Mouse (Mus musculus) G1E (cell line): ENCODE measurements around the gene Pard3b. TPM values are rescaled to one million over a fixed set of nuclear protein-coding genes. Genes with fewer than 3 reads are reported as not detected.

ENCODE experiments used
- ATAC-seq: 2 replicates; pipeline ENCODE4 v1.8.0; 2016; ENCODE audit warnings: mild to moderate bottlenecking; ENCODE audit not compliant: insufficient number of reproducible peaks, poor library complexity, low FRiP score, severe bottlenecking; ENCODE audit errors: extremely low read depth
- DNase-seq: peaks from one replicate; pipeline ENCODE4 v3.0.0; 2012; ENCODE audit warnings: low spot score
- H3K27me3 ChIP-seq: 2 replicates; pipeline ENCODE4 v1.6.1; 2012; ENCODE audit warnings: mild to moderate bottlenecking, low read length, inconsistent platforms; ENCODE audit not compliant: insufficient read depth
- H3K36me3 ChIP-seq: replicated peaks from 2 replicates; pipeline ENCODE3; 2012; ENCODE audit warnings: mild to moderate bottlenecking, inconsistent platforms
- H3K4me1 ChIP-seq: 2 replicates; pipeline ENCODE4 v1.6.1; 2012; ENCODE audit warnings: low read depth, low read length, inconsistent platforms, mixed read lengths; ENCODE audit not compliant: insufficient read depth
- H3K4me3 ChIP-seq: 2 replicates; pipeline ENCODE4 v1.5.1; 2012; ENCODE audit warnings: low read depth, mild to moderate bottlenecking, inconsistent platforms, low read length, moderate library complexity, mixed read lengths
- H3K9me3 ChIP-seq: replicated peaks from 2 replicates; pipeline ENCODE4 v1.6.1; 2012; ENCODE audit warnings: inconsistent platforms
- CTCF ChIP-seq: IDR thresholded peaks from 2 replicates; pipeline ENCODE4 v1.5.1; 2012; ENCODE audit warnings: low read depth, low read length, inconsistent platforms, mixed read lengths
- GATA1 ChIP-seq: IDR thresholded peaks from 2 replicates; pipeline ENCODE4 v1.6.1; 2012; ENCODE audit warnings: borderline replicate concordance, low read length, inconsistent platforms, mixed read lengths
- GATA2 ChIP-seq: IDR thresholded peaks from 2 replicates; pipeline ENCODE4 v1.6.1; 2012; ENCODE audit warnings: low read depth, low read length, inconsistent platforms, borderline replicate concordance
- POLR2AphosphoS5 ChIP-seq: IDR thresholded peaks from 2 replicates; pipeline ENCODE4 v1.6.1; 2012; ENCODE audit warnings: low read depth, low read length, inconsistent platforms; ENCODE audit not compliant: insufficient replicate concordance
- TAL1 ChIP-seq: conservative IDR thresholded peaks from 2 replicates; pipeline ENCODE4 v1.6.1; 2012; ENCODE audit warnings: low read depth, low read length, inconsistent platforms, mixed read lengths
- polyA plus RNA-seq: library from polyadenylated mRNA; stranded (reverse); fragments of >175 nt; gene quantifications from 2 replicates; pipeline ENCODE4 v1.2.3, GENCODE M21; 2012
- total RNA-seq, 2 experiments: library from RNA; stranded (forward) in 1 of 2; stranded (reverse) in 1 of 2; fragments of 200-1000 nt in 1 of 2; fragments of >200 nt in 1 of 2; fragmentation: Nextera tagmentation in 1 of 2; gene quantifications; 2 replicates each; pipeline ENCODE4 v1.2.3; 2014 to 2017

Pard3b gene
- not detected in 2 replicates for total RNA-seq (2014; fragmentation: Nextera tagmentation)
- 0.17 and 0.33 TPM in 2 replicates for total RNA-seq (2017)
- not detected in 2 replicates for polyA plus RNA-seq

DNA sequence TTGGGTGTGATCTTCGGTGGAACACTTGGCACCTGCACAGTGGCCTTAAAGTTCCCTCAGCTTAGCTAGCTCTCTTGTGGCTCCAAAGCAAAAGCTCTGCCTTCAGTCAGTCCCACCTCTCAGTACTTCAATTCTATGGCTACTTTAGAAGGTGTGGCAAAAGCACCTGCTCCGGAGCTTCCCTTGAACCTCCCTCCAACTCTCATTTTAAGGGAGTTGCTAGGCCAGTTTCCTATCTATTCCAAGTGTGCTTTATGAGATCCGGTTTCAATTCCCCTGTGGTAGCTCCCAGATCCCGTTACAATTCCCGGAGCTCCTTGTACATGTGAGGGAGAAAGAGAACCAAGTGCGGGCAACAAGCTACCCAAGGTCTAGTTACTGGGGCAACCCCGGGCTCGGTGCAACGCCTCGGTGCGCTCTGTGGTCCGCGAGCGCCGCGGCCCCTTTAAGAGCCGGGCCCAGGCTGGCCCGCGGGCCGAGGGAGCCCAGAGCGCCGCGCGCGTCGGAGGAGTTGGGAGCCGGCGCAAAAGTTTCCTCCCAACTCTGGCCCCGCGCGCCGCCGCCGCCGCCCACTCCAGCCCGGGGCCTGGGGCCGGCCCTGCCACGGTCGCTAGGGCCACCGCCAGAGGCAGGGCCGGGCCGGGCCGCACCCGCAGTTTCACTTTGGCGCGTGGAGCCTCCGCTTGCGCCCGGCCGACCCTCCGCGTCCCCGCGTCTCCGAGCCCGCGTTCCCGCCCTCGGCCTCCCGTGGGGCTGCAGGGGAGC is at the start of gene Pard3b:
Pard3b (plus strand) TSS at position 478 of the 765 bp plus-strand sequence.
- ATAC-seq (no peak), DNase-seq (no peak)
- Histone ChIP-seq H3K4me1 (no peaks in the 10 kb centered on the region; the same call in 1 of the 2 replicates), H3K27me3 (no peaks in the 10 kb centered on the region), H3K36me3 (no peaks in the 10 kb centered on the region), H3K9me3 (peaks cover 15% of the 10 kb centered on the region), H3K4me3 (peak within 1 kb of the TSS; percentile 24; the same call in 1 of the 2 replicates)
- no peak for TF ChIP-seq GATA1
- no peak for TF ChIP-seq GATA2
- no peak for TF ChIP-seq POLR2AphosphoS5
- TF ChIP-seq TAL1, result no peak
- no peak for TF ChIP-seq CTCF

DNA sequence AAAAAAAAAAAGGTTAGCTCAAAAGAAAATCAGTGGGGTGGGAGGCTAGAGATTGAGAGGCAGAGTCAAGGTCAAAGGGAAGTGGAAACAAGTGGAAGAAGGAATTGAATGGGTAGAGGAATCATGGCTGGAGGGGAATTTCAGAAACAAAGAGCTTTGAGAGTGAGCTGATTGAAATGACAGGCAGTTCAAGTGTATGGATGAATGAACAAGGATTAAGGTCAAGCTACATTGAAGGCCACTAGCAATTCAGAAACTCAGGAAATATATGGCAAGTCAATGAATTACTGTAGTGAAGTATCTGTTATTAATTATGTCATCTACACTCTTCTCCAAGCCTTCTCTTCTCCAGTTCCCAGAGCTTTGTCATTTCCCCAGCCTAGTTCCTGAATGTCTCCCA is 22.4 kb upstream of the Pard3b start:
- no peaks in the 10 kb centered on the region for H3K27me3 ChIP-seq
- TF ChIP-seq POLR2AphosphoS5 (no peak), GATA1 (no peak), CTCF (no peak)
- DNase-seq (no peak), ATAC-seq (no peak)
- no peaks in the 10 kb centered on the region for H3K9me3 ChIP-seq
- no peaks in the 10 kb centered on the region for H3K4me1 ChIP-seq
- no peak overlapping the region for H3K4me3 ChIP-seq
- H3K36me3 ChIP-seq, result no peaks in the 10 kb centered on the region

DNA sequence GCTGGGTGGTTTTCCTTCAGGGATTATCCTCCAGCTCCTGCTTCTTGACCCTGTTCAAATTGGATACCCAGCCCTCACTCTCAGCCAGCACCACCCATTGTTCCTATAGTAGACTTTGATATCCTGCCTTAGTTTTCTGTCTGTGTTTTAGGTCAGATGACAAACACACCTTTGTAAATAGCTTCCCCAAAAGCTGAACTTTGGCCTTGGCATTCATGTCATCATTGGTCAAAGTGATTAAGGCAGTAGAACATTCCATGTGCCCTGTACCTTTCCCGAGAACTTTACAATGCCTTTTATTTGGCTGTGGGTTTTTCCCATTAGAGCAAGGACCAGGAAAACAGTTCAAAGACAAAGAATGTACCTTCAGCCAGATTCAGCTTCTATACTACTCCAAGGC is 18.0 kb upstream of the Pard3b start:
- no peak overlapping the region for H3K4me3 ChIP-seq
- no peaks in the 10 kb centered on the region for H3K36me3 ChIP-seq
- no peak for ATAC-seq
- DNase-seq, result no peak
- no peaks in the 10 kb centered on the region for H3K4me1 ChIP-seq
- H3K9me3 ChIP-seq, result peaks cover 4% of the 10 kb centered on the region
- no peak for TF ChIP-seq GATA2
- no peaks in the 10 kb centered on the region for H3K27me3 ChIP-seq

DNA sequence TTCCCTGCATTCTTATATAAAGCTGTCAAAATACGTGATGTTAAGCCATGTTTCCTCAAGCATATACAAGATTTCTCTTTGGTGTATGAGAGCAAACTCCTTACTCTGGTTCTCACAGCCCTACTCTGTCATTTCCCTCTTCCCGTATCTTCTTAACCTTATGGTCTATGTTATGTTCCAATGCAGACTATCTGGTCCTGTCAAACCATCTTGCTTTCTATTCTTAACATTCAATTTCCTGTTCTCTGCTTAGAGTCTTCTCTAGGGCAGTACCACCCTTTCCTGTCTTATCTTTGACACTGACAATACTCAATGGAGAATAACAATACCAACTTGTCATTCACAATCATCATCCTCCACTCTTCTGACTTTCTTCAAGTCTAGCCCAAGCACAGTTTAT is 8.8 kb upstream of the Pard3b start:
- no peak for DNase-seq
- no peak for ATAC-seq
- no peaks in the 10 kb centered on the region for H3K36me3 ChIP-seq
- H3K27me3 ChIP-seq, result no peaks in the 10 kb centered on the region
- H3K4me1 ChIP-seq, result no peaks in the 10 kb centered on the region
- H3K9me3 ChIP-seq, result peaks cover 9% of the 10 kb centered on the region
- H3K4me3 ChIP-seq, result no peak overlapping the region
- TF ChIP-seq GATA2, result no peak
- no peak for TF ChIP-seq CTCF
- TF ChIP-seq TAL1, result no peak
- TF ChIP-seq POLR2AphosphoS5, result no peak
- no peak for TF ChIP-seq GATA1

DNA sequence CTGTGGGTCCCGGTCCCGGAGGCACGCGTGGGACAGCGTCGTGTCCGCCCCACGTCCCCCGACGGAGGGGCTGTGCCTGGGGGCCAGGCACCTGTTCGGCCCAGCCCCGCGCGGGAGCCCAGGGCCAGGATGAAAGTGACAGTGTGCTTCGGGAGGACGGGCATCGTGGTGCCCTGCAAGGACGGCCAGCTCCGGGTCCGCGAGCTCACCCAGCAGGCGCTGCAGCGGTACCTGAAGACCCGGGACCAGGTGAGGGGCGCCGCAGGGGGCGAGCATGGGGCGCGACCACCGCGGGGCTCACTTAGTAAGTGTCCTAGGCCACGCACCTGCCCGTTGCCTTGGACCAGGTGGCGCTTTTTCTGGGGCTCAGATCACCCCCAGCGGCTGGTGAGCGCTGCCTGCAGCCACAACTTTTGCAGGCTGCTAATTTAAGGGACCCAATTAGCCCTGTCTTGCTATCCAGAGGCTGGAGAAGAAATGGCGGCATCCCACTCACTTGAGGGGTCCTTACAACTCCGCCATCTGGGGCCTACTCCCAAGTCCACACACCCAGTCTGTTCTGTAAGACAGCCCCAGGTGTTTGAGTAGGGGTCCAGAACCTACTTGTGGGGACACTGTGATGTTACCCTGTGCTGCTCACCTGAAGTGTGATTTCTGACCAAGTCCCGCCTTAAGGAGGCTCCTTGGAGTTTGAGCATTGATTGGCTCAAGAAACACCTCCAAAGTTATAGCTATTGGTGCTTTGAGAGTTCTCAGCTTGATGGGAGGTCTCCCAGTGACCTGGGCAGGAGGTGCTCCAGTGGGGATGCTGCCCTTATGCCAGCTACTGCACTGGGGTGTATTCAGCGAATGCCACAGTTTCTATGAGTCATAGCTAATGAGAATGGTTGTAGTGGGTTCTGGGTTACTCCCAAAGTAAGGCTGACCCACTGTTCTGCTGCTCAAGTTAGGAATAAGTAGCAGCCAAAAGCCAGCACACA is 780 bp downstream of the Pard3b start:
- peaks cover 15% of the 10 kb centered on the region for H3K9me3 ChIP-seq
- TF ChIP-seq CTCF (no peak), POLR2AphosphoS5 (no peak), GATA1 (no peak), TAL1 (no peak), GATA2 (no peak)
- no peaks in the 10 kb centered on the region for H3K36me3 ChIP-seq
- H3K4me3 ChIP-seq, result peak overlapping the region; percentile 24; the same call in 1 of the 2 replicates
- DNase-seq (no peak), ATAC-seq (no peak)
- H3K27me3 ChIP-seq, result no peaks in the 10 kb centered on the region
- no peaks in the 10 kb centered on the region; the same call in 1 of the 2 replicates for H3K4me1 ChIP-seq

DNA sequence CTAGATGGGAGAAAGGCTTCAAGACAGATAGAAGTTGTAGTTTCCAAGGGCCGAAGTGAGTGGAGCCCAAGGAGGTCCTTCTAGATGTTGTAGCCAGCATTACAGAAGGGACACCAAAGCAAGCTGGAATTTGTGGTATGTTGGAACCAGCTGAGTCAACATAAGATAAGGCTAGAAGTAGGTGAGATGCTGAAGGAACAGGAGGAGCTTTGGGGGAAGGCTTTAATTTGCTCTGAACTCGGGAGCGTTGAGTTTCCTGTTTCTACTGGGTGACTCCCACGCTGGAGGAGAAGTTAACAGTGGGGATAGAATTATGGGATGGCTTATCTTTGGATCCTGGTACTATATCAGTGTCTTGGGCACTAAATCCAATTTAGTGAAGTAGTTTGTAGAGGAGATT is 3.3 kb downstream of the Pard3b start:
- Histone ChIP-seq H3K27me3 (no peaks in the 10 kb centered on the region), H3K4me1 (no peaks in the 10 kb centered on the region; the same call in 1 of the 2 replicates), H3K36me3 (no peaks in the 10 kb centered on the region), H3K9me3 (peaks cover 15% of the 10 kb centered on the region), H3K4me3 (no peak overlapping the region)
- ATAC-seq (no peak), DNase-seq (no peak)
- TF ChIP-seq POLR2AphosphoS5 (no peak), CTCF (no peak), GATA1 (no peak)
